Mouse (Mus musculus) mouse trophoblast stem cell (cell line): ENCODE results near the gene Hacd3.
"Not testable (repeated sequence)": the region's sequence is repeated elsewhere in the genome, so short reads cannot be mapped to it uniquely, and the experiment has no call there.

ENCODE experiments used
- in situ Hi-C, 2 experiments: fragments of 300-500 bp; cut with MseI, MboI; formaldehyde crosslinking; loops; 2 replicates in 1 of 2; 3 replicates in 1 of 2; pipeline ENCODE4 v1.15.1; 2025

Gene Hacd3

DNA sequence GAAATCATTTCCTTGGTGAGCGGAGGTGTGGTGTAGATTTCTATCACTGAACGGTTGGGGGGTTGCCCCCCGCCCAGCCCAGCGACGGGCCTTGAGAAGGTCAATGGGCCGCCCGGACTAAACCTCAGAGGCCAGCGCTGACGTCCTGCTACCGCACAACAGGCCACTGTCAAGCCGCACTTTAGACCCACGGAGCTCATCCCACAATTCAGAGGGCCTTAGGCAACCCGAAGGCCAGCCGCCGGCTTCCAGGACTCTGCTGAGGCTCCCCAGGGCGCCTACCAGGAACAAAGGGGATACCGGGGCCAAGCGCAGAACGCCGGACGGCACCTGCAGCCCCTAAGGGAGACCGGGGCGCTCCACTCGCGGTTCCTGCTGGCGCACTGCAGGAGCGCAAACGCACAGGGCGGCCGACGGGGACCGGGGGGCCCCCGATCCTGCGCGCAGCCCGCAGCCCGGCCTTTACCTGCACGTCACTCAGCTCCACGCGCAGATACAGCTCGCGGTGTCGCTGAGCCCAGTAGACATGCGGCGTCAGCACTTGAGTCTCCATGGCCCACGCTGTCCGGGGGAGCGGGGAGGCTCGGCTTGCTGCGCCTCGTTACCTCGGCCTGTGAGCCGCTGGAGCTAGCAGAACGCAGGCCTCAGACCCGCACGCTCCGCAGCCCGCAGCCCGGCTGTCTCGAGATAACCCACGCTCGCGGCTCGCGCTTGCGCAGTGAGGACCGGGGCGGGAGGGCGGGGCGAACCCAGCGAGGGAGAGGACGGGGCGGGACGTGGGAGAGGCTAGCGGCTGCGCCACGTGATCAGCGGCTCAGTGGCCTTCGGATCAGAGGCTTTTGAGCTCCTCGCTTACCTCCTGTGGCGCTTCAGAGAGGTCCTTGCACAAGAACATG lies at the start of gene Hacd3:
Gene Hacd3, minus strand, starts transcription at position 703 of the 896 bp plus-strand sequence.
- in situ Hi-C loops: no loop called here

- in situ Hi-C loops: no loop called here
These were observed 49.1 kb upstream of the Hacd3 start for GRCm38 (mm10) chr9:65070587-65070986.

- in situ Hi-C loops: no loop called here
These were observed 42.8 kb upstream of the Hacd3 start for GRCm38 (mm10) chr9:65064251-65064650.

DNA sequence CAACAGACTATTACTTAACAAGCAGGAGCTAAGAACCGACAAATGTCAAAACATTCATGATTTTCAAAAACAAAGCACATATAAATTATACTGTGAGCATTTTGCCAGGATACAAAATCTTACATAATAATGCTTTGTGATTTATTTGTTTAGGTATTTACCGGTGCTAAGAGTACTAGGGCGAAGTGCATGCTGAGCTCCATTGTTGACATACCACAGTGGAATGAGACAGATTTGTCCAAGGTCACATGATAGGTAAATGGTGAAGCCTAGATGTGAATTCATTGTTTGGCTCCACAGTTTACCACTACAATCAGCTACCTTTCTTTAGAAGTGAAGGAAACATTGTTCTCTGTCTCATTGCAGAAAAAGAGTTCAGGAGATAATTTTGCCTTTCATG lies 29.5 kb upstream of the Hacd3 start:
- in situ Hi-C loops: no loop called here

DNA sequence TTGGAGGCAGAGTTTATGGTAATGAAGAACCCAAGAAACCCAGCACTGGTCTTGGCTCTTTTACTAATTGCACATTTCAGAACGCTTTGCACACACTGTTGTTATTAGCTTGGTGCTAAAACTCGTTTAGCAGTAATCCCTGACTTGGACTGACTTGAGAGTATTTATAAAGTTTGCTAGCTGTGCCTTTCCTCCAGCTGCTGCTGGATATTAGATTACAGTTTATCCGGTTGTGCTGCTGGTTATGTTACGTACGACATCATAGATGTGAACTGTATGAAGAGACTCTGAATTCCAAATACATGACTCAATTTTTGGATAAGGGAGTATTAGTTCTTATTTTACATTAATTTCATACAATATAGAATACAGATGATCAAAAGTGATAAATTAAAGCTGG lies 27.9 kb upstream of the Hacd3 start:
- in situ Hi-C loops: no loop called here

DNA sequence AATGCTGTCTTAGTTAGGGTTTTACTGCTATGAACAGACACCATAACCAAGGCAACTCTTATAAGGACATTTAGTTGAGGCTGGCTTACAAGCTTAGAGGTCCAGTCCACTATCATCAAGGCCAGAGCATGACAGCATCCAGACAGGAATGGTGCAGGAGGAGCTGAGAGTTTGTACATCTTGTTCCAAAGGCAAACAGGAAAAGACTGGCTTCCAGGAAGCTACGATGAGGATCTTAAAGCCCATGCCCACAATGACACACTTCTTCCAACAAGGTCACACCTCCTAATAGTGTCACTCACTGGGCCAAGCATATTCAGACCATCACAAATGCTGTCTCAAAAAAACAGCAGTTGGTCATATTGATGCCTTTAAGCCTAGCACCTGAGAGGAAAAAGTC lies 25.5 kb upstream of the Hacd3 start:
- in situ Hi-C loops: no loop called here

GRCm38 (mm10) chr9:65041430-65041829 lies 19.9 kb upstream of the Hacd3 start:
- in situ Hi-C loops: no loop called here

- in situ Hi-C loops: no loop called here
These were observed 15.4 kb upstream of the Hacd3 start for GRCm38 (mm10) chr9:65036861-65037260.

- in situ Hi-C loops: no loop called here
These were observed 15.0 kb upstream of the Hacd3 start for GRCm38 (mm10) chr9:65036456-65036855.

GRCm38 (mm10) chr9:65032269-65033108 lies 11.0 kb upstream of the Hacd3 start, which contains the start of gene Dpp8:
TSS of gene Dpp8 (plus strand) at chr9:65032414.
- in situ Hi-C loops: no loop called here

GRCm38 (mm10) chr9:65031894-65032268 lies 10.4 kb upstream of the Hacd3 start:
- in situ Hi-C loops: no loop called here

DNA sequence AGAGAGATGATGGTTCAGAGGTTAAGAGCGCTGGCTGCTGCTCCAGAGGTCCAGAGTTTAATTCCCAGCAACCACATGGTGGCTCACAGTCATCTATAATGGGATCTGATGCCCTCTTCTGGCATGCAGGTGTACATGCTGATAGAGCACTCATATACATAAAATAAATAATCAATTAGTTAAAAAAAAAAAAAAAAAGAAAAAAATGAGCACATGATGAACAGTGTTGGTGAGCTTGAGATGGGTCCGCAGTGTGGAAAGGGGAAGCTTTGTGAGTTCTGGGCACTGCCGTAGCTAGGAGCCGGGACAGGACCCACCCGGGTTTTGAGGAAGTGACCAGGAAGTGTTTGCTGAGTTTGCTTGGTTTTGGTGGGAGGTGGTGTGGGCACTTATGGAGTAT lies 9.9 kb upstream of the Hacd3 start:
- in situ Hi-C loops: not testable (repeated sequence)

DNA sequence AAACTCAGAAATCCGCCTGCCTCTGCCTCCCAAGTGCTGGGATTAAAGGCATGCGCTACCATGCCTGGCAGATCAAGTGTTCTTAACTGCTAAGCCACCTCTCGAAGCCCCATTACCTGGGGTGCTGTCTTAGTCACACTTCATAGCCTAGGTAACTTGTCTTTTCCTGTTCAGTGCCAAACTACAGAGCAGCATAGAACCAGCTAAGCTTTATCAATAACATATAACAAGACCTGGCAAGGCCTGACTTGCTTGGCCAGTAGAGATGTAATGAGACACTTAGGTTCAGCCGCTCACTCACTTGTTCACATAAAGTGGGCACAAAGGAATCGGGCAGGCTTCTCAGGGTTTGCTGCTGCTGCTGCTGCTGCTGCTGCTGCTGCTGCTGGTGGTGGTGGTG lies 6.8 kb upstream of the Hacd3 start:
- in situ Hi-C loops: no loop called here

GRCm38 (mm10) chr9:65027241-65027640 lies 5.7 kb upstream of the Hacd3 start:
- in situ Hi-C loops: no loop called here

- in situ Hi-C loops: no loop called here
These were observed 2.0 kb upstream of the Hacd3 start for GRCm38 (mm10) chr9:65023447-65023846.

- in situ Hi-C loops: no loop called here
These were observed 1.2 kb upstream of the Hacd3 start for GRCm38 (mm10) chr9:65022580-65023135.

DNA sequence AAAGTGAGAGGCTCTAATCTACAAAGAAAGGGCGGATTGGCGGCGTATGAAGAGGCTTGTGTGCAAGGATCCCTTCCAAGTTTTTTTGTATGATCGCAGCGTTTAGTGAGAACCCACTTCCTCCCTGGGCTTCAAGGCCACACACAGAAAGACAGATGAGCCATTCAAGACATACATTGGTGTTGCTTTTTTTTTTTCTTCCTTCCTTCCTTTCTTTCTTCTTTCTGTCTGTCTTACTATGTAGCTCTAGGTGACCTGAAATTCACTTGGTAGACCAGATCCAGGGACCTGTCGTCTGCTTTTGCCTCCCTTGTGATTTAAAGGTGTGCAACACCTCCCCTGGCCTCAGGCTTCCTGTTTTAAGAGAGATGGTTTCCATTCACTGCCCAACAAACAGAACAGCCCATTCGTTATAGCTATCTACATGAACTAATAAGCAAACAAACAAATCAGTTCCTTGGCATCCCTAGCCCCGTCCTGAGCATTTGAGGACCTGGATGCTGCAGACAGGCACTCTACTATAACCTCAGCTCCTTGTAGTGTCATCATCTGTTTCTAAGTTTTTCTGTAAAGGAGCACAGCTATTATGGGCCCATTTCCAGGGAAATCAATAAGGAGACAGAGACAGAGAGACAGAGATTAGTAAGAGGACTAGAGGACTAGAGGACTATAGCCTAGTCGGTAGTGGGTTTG lies 540 bp upstream of the Hacd3 start:
- in situ Hi-C loops: no loop called here

DNA sequence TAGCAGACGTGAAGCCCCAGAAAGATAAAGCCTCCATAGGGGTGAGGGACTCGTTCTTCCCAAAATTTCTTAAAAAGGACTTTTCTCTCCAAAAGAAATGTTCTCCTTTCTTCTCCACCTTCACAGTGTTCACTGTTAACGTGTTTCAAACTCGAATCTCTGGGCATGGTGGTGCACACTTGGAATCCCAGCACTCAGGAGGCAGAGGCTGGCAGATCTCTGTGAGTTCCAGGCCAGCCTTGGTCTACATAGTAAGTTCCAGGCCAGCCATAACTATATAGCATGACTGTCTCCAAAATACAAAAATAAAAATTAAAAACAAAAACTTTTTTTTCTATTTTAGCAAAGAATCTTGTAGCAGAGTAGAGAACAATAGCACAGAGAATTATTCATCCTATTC lies 1.4 kb downstream of the Hacd3 start:
- in situ Hi-C loops: no loop called here

DNA sequence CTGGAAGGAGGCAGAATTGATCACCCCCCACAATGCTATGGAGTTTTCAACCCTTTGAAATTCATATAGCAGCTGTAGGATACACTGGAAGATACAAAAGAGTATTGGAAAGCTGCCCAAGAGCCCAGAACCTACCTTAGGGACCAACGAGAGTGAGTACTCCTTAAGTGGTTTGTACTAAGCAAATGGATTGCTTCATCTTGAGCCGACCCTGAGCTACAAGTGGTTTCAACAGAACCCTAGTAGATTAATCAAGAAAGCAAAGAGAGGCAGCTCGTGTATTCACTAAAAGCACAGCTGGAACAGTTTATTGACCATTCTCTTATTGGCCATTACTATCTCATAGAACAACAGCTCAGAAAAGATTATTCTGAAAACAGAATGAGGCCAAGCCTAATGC lies 2.3 kb downstream of the Hacd3 start:
- in situ Hi-C loops: no loop called here

GRCm38 (mm10) chr9:65018588-65019121 lies 2.8 kb downstream of the Hacd3 start:
- in situ Hi-C loops: no loop called here

- in situ Hi-C loops: no loop called here
These were observed 3.6 kb downstream of the Hacd3 start for GRCm38 (mm10) chr9:65017896-65018295.
